Mouse (Mus musculus) layer of hippocampus, postnatal 10 days (tissue): Measurements from ENCODE around the gene Ctla4. TPM values are rescaled to one million over a fixed set of nuclear protein-coding genes. Genes with fewer than 3 reads are reported as not detected.

Experiments
- DNase-seq, 2 experiments: peaks; one replicate each; pipeline ENCODE4 v3.0.0; 2021; ENCODE audit warnings: low spot score in 2 of 2
- total RNA-seq, 2 experiments: library from RNA; stranded (reverse); gene quantifications; 2 replicates each; pipeline ENCODE4 v1.2.3; 2021

Gene Ctla4
- total RNA-seq, 2 experiments from 2014 or later, result not detected

DNA sequence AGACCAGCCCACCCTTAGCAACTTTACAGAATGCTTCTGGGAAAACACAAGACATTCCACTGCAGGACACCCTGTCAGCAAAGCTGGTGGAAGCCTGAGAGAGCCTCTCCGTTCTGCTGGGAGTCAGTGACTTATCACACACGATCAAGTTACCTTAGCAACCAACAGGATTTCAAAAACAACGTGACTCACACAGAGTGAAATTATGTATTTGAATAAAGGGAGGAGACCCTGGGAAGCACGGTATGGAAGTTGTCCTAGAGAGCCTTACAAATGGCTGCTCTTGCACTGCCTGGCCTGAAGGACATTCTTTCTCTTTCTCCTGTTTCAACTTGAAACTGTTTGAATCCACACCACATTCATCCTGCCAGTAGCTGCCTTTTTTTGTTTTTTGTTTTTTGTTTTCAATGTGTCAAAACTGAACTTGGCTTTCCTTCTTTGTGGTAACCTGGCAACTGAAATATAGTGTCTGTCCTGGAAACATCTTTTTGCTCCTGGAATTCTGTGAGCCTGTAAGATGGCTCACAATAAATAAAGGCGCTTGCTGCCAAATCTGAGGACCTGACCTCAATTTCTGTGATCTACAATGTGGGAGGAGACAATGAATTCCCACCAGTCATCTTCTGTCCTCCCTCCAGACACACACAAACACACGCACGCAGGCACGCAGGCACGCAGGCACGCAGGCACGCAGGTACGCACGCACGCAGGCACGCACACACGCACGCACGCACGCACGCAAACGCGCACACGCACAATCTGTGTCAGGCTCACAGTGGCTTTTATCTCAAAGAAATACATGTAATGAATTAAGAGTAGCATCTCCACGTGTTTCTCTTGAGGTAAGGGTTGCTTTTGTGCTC is 33.9 kb downstream of the Ctla4 start:
- peak in 1 of 2 experiments; percentile 15 for DNase-seq

DNA sequence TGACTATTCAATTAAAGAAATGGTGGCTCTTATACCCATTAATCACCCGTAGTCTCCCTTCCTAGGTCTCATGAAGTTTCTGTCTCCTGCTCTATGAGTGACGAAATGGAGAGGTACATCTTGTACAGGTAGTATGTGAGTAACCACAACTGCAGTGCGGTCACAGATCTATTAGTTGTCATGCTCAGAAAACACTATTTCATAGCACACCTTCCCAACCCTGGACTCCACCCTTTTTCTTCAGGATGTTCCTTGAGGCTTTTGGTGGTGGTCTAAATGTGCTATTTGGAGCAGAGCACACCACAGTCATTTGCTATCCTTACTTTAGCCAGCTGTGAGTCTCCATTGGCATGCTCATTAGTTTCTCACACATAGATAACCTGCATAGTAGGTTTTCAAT is 42.2 kb downstream of the Ctla4 start:
- no peak for DNase-seq

DNA sequence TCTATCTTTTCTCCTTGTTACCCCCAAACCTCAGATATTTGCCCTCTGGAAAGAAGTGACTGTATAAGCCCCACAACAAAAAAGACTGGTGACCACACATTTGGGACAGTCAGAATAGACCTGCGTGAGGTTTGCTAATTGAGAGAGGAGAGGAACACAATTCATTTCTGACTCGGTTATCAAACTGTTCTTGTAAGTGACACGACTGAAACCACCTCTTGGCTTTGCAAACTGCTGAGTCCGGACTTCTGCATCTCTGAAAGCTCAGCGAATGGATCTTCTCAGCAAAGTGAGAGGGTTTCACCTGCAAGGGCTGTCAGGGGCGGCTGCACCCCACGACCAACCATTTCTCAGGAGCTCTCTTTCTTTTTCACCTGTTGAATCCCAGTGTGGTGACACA is 43.6 kb downstream of the Ctla4 start:
- DNase-seq, result no peak

DNA sequence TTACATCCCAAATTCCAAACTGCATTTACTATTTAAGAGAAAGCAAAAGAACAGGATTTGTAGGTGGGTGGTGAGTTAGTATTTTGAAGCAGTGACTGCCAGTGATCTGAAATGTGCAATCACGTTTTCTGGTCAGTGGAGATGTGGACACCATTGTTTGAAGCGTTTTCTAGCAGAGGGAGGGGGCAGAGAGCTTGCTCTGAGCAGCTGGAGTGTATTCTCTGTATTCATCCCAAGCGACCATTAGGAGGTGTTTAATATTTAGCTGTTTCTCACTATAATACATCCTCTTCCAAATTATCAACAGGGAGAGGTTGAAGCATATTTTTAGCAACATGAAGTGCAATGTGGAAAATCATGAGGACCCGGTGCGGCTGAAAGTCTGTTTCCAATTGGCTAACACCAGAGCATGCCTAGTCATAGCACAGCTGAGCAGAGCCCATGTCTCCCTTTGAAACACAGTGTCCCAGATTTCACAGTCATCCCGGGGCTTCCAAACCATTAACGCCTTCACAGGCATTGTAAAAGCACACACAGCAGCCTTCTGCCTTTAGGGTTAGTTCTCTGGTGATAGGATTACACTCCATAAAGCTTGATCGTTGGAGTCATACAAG is 49.3 kb downstream of the Ctla4 start:
- peak; percentile 31 to 37 for DNase-seq

GRCm38 (mm10) chr1:60936963-60937711 is 50.3 kb downstream of the Ctla4 start:
- no peak for DNase-seq

DNA sequence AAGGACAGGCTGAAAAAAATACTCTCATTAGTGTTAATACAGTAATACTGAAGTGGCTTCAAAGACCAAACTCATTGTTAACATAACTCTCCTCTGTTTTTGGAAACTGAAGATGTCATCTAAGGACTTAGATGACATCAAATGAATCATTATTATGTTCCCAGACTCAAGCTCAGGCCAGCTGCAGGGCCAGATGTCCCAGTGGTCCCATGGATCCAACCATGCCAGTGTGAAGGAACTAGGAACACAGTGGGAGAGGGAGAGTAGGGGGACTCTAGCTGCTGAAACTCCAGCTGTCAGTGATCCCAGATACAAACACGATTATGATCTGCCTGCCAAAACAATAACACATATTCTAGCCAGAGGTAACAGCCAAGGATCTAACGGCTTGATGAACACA is 51.5 kb downstream of the Ctla4 start:
- DNase-seq, result no peak

DNA sequence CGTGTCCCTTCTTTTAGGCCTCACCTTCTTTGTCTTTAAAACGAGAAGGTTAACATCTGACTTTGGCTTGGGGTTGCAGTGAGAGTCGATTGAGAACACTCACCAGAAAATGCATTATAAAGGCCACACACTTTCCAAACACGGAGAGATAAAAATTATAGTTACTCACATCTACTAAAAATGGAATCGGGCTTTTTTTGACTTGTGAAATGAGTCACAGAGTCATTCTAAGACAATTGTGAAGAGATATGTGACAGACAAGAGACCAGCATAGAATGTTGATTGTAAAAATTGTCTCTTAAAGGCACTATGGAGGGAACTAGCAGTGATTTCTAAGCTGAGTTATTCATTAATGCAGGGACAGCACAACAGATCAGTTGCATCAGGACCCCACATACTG is 52.2 kb downstream of the Ctla4 start:
- no peak for DNase-seq

DNA sequence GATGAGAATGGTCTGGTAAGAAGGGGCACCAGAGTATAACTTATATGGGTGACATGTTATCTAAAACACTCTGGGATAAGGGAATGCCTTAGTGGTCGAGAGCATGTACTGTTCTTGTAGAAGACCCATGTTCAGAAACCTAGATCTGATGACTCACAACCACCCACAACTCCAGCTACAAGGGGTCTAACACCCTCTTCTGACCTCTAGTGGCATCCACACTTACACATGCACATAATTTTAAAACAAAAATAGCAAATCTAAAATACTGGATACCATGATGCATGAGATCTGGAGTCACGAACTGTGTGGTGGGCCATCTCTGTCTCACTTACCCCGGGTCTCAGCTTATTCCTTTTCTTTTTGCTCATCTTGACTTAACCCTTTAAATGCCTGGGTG is 53.2 kb downstream of the Ctla4 start:
- no peak for DNase-seq

DNA sequence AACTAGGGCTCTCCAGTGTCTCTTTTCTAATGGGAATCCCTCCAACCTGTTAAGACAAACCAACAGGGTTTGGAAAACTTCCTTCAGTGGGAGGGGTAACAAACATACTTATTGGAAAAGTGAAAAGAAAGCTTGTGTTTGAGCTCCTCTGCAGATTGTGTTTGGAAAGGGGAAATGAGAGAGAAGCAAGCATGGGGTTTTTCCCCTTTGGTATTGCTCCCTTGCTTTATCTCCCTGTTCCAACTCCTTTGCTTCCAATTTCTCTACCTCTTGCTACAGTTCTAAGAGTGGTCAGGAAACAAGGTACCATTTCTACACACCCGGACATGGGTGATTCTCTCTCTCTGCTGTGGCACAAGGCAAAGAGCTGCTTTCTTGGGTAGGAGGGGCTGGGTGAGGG is 53.8 kb downstream of the Ctla4 start:
- DNase-seq, result no peak

DNA sequence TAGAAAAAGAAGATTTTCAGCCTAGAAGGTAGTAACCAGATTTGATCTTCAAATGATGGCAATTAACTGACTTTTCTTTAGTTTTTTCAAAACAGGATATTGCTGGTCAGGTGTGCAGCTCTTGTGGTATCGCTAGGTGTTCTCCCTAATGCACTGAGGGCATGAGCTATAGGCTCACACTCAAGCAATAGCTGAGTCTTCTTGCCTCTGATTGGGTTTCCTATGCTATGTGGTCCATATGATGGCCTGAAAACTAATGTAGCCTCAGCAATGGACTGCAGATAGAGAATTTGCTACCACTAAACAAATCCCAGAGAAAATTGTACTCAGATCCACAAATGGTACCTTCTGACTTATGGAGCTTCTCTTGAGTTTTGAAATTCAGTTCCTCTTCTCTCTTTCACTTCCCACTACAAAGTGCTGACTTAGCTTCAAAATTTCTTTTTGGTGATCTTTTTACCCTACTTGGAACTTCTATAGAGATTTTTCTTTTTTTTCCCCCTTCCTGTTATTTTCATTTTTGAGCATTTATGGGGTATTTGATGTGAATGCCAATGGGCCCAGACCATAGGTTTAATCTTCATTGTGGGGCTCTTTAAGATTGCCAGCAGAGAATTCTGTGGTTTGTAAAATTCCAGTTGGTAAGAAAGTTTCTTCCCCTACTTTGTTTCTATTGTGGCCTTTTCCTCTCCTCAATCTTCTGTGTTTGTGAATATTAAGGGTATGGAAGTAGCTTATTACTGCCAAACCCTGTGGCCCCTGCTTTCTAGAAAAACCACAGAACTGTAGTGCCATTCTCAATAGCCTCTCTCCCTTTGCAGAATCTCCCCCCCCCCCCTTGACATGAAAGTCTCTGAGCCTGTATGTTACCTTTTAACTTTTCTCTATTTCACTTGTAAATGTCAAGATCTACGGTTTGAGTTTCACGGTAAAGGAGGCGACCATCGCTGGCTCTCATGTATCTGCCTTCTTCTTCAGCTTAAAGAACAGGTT is 54.6 kb downstream of the Ctla4 start:
- DNase-seq, result no peak

- DNase-seq, result no peak
Measured at GRCm38 (mm10) chr1:60942921-60943320, 56.1 kb downstream of the Ctla4 start.

- DNase-seq, result no peak
Measured at GRCm38 (mm10) chr1:60945633-60946401, 59.0 kb downstream of the Ctla4 start.

- DNase-seq, result no peak
Measured at GRCm38 (mm10) chr1:60948112-60948511, 61.3 kb downstream of the Ctla4 start.

- no peak for DNase-seq
Measured at GRCm38 (mm10) chr1:60952958-60953357, 66.2 kb downstream of the Ctla4 start.

DNA sequence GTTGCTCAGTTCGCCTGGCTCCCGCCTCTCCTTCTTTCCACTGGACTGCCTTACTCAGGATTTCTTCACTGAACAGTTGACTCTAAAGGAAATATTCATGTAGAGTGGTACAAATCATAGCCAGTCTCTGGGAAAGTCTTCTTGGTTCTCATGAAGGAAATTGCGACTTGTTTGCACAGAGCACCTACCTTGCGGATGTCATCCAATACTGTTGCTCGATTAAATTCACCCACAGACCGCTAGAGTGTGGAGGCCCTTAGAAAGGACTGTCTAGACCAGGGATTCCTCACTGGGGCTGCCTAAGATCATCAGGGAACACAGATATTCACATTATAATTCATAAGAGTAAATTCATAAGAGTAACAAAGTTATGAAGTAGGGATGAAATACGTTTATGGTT is 66.9 kb downstream of the Ctla4 start:
- DNase-seq, result no peak

GRCm38 (mm10) chr1:60954759-60955158 is 68.0 kb downstream of the Ctla4 start:
- DNase-seq, result no peak

DNA sequence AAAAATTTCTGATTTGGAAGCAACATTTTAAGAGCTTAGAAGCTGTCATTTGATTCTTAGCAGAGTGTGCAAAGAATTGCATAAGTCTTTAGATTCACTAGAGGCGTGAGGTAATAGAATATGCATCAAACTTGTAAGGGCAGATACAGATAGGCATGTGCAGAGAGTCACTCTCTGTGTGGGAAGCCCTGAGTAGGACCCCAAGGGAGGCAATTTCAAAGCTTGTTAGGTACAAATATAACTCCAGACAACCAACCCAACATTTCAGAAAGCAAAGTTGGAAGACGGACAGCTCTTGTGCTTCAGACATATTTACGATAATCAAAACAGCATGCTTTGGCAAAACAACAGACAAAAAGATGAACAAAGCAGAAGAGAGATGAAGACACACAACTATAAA is 68.4 kb downstream of the Ctla4 start:
- no peak for DNase-seq

GRCm38 (mm10) chr1:60956196-60956595 is 69.4 kb downstream of the Ctla4 start:
- DNase-seq, result no peak

- no peak for DNase-seq
Measured at GRCm38 (mm10) chr1:60958287-60958686, 71.5 kb downstream of the Ctla4 start.

GRCm38 (mm10) chr1:60959246-60959645 is 72.4 kb downstream of the Ctla4 start:
- DNase-seq, result no peak
